Mouse (Mus musculus): ENCODE data around the gene Fip1l1.
A peak's percentile ranks its signal among the peaks of the same experiment; 100 is the strongest.

The Fip1l1 gene

DNA sequence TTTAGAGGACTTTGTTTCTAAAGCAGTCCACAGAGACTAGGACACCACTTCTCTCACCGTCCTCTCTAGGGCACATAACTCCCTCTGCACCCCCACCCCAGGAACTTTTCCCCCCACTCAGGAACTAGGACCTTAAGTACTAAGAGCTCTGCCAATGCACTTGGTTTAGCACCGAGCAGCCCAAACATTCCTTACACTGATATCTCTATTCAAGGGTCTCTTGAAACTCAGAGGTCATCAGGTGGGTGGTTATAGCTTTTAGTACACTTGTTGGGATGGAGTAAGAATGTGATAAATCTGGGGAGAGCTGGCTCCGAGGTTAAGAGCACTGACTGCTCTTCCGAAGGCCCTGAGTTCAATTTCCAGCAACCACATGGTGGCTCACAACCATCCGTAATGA, 77.5 kb downstream of the Fip1l1 start:
- no peak for ATAC-seq (ENCODE audit: insufficient number of reproducible peaks, low FRiP score, low TSS enrichment)

DNA sequence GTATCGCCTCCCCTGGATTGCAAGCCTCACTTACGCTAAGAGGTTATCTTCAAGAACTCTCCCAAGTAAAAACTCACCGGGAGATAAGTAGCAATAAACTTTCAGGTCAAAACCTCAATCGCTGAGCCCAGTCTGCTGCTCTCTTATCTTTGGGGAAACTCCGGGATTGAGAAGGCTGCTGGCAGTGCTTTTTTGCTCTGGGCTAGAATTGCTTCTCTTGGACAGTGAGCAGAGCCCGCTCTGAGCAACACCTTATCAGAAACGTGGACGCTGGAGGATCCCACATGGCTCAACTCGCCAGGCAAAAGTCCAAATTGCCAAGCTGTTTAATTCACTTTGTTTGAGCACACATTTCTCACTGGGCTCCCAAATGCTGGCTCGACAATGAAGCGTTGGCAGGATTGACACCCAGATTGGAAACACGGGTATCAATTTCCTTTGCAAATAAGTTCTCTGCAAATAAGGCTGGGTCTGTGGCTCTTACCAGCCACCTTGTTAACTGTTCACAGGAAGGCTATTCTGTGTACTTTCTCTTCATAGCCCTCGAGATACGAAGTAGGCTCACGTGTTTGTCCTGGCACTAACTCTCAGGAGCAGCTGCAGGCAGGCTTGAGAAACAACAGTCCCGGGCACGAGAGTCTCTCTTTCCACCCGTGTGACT, 78.4 kb downstream of the Fip1l1 start:
- no peak for ATAC-seq (ENCODE audit: insufficient number of reproducible peaks, low FRiP score, low TSS enrichment)

DNA sequence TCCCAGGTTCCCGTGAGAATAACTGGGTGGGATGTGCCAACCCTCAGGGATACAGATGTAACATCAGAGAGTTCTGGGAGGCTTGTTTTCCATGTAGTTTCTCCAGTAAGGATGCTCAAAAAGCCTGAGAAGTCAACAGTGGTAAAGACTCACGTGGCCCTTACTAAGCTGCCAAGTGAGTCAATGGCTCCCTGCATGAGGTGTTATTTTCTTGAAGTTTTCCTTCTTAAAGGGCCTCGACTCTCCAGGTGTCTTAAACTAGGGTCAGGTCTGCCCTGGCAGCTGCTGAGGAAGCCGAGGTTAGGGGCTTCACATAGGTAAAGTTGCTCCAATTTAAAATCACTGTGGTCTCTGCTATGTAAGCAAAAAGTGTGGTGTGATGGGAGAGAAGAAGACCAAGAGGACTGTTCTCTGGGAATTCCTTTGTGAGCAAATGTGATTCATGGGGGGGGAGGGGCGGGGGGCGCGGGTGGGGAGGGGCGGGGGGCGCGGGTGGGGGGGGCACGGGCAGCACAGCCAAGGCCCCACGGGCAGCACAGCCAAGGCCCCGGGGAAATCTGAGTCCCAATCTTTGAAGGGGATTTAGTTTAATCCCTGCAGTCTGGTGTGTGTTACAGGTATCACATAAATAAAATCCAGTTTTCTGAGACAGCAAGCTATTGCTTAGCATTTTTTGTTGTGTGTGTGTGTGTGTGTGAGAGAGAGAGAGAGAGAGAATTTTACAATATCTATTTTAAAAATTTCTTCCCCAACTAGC, 82.7 kb downstream of the Fip1l1 start:
- ATAC-seq (ENCODE audit: insufficient number of reproducible peaks, low FRiP score, low TSS enrichment), result no peak

DNA sequence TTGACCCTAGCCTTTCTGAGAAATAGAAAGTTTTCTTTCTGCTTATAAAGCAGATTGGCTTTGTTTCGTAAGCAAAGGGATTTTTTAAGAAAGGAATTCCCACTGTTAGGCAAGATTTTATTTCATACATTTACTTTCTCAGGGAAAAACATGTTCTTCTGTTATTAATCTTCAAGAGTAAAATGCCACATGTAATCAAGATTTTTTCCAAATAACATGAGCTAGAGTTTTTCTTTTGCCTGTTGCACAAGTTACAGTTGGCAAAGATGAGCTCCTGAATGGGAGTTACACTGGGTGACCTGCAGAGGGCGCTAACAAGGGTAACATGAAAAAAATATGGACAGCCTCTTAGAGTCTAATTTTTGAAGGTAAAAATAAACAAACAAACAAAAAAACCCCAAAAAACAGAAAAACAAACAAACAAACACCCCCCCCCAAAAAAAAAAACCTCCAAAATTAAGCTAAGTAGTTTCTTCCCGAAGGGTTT, 83.4 kb downstream of the Fip1l1 start:
- ATAC-seq (ENCODE audit: insufficient number of reproducible peaks, low FRiP score, low TSS enrichment), result no peak

GRCm38 (mm10) chr5:74621691-74622470, 86.6 kb downstream of the Fip1l1 start:
- no peak for ATAC-seq (ENCODE audit: insufficient number of reproducible peaks, low FRiP score, low TSS enrichment)

DNA sequence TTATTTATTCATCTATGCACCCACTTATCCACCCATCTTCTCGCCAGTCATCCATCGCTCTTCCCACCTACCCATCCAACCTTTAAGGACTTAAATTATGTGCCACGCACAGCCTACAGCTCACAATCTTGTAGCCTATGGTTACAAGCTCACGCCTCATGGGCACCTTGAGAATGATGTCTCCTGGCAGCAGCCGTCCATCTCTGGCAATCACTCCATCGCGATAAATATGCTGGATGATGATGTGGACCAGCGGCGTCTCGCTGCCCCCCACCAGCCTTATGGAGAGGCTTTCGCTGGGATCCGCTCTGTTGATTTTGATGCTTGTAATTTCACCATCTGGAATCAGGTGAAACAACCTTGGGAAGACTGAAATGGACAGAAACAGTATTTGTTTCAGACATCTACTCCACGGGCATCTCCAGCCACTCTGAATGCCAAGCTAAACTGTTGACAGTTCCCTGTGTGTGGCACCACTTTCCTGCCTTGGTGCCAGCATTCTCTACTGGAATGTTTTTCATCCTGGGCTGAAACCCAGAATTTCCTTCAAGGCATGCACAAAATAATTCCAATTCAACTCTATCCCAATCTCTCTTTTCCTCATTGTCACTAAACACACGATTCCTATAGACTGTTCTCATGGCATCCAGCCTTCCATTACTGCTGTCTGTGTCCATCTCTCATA, 88.2 kb downstream of the Fip1l1 start:
- no peak for ATAC-seq (ENCODE audit: insufficient number of reproducible peaks, low FRiP score, low TSS enrichment)

- no peak for ATAC-seq (ENCODE audit: insufficient number of reproducible peaks, low FRiP score, low TSS enrichment)
These were observed 89.1 kb downstream of the Fip1l1 start for GRCm38 (mm10) chr5:74624385-74624784.

- ATAC-seq (ENCODE audit: insufficient number of reproducible peaks, low FRiP score, low TSS enrichment), result no peak
These were observed 92.8 kb downstream of the Fip1l1 start for GRCm38 (mm10) chr5:74628001-74628400.

- 0 out of 2 replicates have a peak, but pooled peaks have one; percentile 46 for ATAC-seq (ENCODE audit: insufficient number of reproducible peaks, low FRiP score, low TSS enrichment)
These were observed 97.3 kb downstream of the Fip1l1 start for GRCm38 (mm10) chr5:74632369-74633114.

GRCm38 (mm10) chr5:74633453-74633852, 98.2 kb downstream of the Fip1l1 start:
- ATAC-seq (ENCODE audit: insufficient number of reproducible peaks, low FRiP score, low TSS enrichment), result no peak

DNA sequence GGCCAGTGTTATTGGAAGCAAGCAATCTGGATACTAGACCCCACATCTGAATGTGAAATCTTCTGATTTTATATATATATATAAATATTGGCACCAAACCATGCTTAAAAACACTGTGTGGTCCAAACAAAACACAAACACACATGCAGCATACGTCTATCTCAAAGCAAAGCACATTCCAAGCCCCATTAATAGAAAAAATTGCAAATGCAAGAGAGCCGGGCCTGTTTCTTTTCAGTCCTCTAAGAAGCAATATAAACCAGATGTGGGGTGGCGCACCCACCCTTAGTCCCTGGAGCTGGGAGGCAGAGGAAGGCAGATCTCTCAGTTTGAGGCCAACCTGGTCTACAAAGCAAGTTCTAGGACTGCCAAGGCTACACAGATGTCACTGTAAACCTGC, 99.1 kb downstream of the Fip1l1 start:
- ATAC-seq (ENCODE audit: insufficient number of reproducible peaks, low FRiP score, low TSS enrichment), result no peak

GRCm38 (mm10) chr5:74639516-74639915, 104.3 kb downstream of the Fip1l1 start:
- no peak for ATAC-seq (ENCODE audit: insufficient number of reproducible peaks, low FRiP score, low TSS enrichment)

DNA sequence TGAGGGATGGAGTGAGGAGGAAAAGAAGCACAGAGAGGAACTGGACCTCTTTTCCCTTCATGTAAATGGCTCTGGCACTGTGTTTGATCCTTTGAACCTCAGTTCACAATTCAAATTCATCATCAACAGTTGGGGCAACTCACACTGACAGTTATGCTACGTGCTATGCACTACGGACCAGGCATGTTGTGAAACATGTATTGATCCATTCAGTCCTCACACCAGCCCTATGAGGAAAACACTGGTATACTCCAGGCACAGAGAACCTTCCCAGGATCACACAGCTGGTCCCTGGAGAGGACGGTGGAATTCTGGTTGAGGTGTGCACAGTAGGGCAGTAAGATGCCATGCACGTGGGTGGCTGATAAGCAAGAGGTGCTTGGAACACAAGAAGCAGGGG, 105.3 kb downstream of the Fip1l1 start:
- ATAC-seq (ENCODE audit: insufficient number of reproducible peaks, low FRiP score, low TSS enrichment), result no peak

DNA sequence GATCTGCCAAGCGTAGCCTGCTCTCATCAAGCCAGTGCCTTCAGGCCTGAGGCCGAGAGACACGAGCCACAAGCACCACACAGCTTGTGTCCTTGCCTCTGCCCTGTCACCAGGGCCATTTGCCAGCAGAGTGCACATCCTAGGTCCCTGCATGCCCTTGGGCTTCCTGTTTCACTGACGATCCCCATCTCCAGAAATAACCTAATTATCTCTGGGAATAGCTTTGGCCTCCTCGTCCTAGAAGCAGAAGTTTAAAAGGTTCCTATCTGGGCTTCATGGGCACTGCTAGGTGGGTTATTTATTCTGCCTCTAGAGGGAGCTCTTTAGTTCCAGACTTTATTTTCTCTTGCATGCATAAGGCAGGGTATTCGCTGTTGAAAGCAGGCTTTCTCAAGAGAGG, 105.8 kb downstream of the Fip1l1 start:
- peak; percentile 55 for ATAC-seq (ENCODE audit: insufficient number of reproducible peaks, low FRiP score, low TSS enrichment)

DNA sequence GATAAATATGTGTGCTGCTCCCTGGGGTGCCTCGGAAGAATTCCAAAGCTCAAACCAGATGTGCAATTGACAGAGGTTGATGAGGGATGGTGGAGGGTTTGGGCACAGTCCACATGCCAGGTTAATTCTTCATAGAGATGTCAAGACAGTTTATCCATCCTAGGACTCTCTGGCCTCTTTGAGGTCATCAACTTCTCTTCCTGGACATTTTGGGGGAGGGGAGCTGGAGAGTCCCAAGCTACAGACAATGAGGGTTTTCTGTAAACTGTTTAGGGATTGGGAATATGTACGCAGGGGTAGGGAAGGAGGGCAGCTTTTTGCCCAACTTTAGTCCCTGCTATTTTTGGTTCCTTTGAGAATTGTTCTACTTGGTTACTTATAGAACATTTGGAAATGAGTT, 107.0 kb downstream of the Fip1l1 start:
- no peak for ATAC-seq (ENCODE audit: insufficient number of reproducible peaks, low FRiP score, low TSS enrichment)

- no peak for ATAC-seq (ENCODE audit: insufficient number of reproducible peaks, low FRiP score, low TSS enrichment)
These were observed 112.3 kb downstream of the Fip1l1 start for GRCm38 (mm10) chr5:74647584-74647984.

DNA sequence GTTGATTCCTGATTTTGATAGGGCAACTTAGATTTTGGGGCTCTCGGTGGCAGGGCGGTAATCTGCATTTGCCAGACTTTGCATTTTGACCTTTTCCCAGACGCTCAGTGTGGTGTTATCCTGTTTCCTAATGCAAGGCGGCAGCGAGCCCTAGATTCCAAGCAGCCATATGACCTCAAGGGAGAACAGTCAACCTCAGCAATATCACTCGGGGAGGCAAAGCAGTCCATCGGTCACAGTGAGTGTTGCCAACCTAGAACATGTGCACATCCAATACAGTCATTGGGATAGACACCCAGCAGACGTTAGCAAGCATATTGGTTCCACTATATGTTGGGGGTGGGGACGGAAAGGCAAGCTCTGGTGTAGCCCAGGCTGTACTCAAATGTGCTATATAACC, 113.0 kb downstream of the Fip1l1 start:
- ATAC-seq (ENCODE audit: insufficient number of reproducible peaks, low FRiP score, low TSS enrichment), result no peak
